Mouse (Mus musculus) adrenal gland, adult (tissue): ENCODE results near the gene Topaz1.

ENCODE experiments used
- DNase-seq, 2 experiments: peaks; one replicate each; pipeline ENCODE4 v3.0.0; 2022 to 2023; ENCODE audit warnings: low spot score in 1 of 2; ENCODE audit not compliant: inconsistent age in 2 of 2

The Topaz1 gene

GRCm38 (mm10) chr9:122747060-122747459, at the start of gene Topaz1:
Gene Topaz1 (plus strand): TSS chr9:122747346.
- no peak for DNase-seq

- peak in 1 of 2 experiments; percentile 69 for DNase-seq
Observed at GRCm38 (mm10) chr9:122701817-122702216, 45.3 kb upstream of the Topaz1 start.

GRCm38 (mm10) chr9:122713836-122714235, 33.3 kb upstream of the Topaz1 start:
- DNase-seq, result peak in 1 of 2 experiments; percentile 89

GRCm38 (mm10) chr9:122715046-122715445, 32.1 kb upstream of the Topaz1 start:
- peak in 1 of 2 experiments; percentile 62 for DNase-seq

GRCm38 (mm10) chr9:122716131-122716921, 30.8 kb upstream of the Topaz1 start:
- peak in 1 of 2 experiments; percentile 78 for DNase-seq

- no peak for DNase-seq
Observed at GRCm38 (mm10) chr9:122722296-122722695, 24.9 kb upstream of the Topaz1 start.

- no peak for DNase-seq
Observed at GRCm38 (mm10) chr9:122725046-122725765, 21.9 kb upstream of the Topaz1 start.

GRCm38 (mm10) chr9:122729500-122729899, 17.6 kb upstream of the Topaz1 start:
- peak; percentile 46 to 89 for DNase-seq

GRCm38 (mm10) chr9:122732126-122732810, 14.9 kb upstream of the Topaz1 start:
- DNase-seq, result no peak

- peak in 1 of 2 experiments; percentile 44 for DNase-seq
Observed at GRCm38 (mm10) chr9:122733222-122733621, 13.9 kb upstream of the Topaz1 start.

- DNase-seq, result no peak
Observed at GRCm38 (mm10) chr9:122734934-122735333, 12.2 kb upstream of the Topaz1 start.

GRCm38 (mm10) chr9:122736001-122736400, 11.1 kb upstream of the Topaz1 start:
- DNase-seq, result no peak

GRCm38 (mm10) chr9:122736742-122737141, 10.4 kb upstream of the Topaz1 start:
- peak; percentile 32 to 86 for DNase-seq

- no peak for DNase-seq
Observed at GRCm38 (mm10) chr9:122745879-122746278, 1.3 kb upstream of the Topaz1 start.

- DNase-seq, result no peak
Observed at GRCm38 (mm10) chr9:122757614-122758013, 10.5 kb downstream of the Topaz1 start.

- no peak for DNase-seq
Observed at GRCm38 (mm10) chr9:122760111-122760510, 13.0 kb downstream of the Topaz1 start.

GRCm38 (mm10) chr9:122785231-122785630, 38.1 kb downstream of the Topaz1 start:
- no peak for DNase-seq

- no peak for DNase-seq
Observed at GRCm38 (mm10) chr9:122786534-122786933, 39.4 kb downstream of the Topaz1 start.

GRCm38 (mm10) chr9:122805053-122805844, 58.1 kb downstream of the Topaz1 start, which contains the start of gene Tcaim:
Gene Tcaim (plus strand): TSS chr9:122805539.
- DNase-seq, result peak; percentile 93 to 99

- DNase-seq, result no peak
Observed at GRCm38 (mm10) chr9:122805845-122806341, 58.7 kb downstream of the Topaz1 start.
